Mouse (Mus musculus): ENCODE data around the gene Ctnna3.
"Not testable (repeated sequence)": the region's sequence is repeated elsewhere in the genome, so short reads cannot be mapped to it uniquely, and the experiment has no call there.

The Ctnna3 gene

DNA sequence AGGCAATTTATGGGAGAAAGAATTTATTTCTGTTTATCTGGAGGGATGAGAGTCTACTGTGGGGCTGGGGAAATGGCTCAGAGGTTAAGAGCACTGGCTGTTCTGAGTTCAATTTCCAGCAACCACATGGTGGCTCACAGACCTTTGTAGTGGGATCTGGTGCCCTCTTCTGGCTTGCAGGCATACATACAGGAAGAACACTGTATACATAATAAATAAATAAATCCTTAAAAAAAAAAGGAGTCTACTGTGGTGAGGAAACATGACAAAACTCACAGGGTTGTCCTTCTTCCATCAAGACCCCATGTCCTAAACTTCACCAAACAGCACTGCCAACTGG, 5.5 kb upstream of the Ctnna3 start:
- DNase-seq (ENCODE audit: low spot score) = peak; percentile 15

DNA sequence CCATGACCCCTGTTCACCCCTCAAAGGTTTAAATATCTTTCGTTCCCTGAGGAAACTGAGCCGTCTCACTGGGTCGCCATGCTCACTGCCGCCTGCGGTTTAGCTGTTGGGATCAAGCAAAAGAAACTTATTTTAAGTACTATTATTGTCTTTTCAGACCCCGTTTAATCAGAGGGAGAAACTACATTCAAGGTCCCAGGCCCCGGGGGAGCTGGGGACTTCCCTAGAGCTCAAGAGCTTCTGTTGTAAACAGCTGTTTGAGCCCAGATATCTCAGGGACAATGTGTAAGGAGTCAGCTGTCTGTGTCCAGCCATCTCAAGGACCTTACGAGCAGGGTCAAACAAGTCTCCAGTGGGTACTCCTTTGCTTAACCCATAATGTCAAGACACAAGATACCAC, 2.8 kb upstream of the Ctnna3 start:
- no peak for DNase-seq (ENCODE audit: low spot score)

DNA sequence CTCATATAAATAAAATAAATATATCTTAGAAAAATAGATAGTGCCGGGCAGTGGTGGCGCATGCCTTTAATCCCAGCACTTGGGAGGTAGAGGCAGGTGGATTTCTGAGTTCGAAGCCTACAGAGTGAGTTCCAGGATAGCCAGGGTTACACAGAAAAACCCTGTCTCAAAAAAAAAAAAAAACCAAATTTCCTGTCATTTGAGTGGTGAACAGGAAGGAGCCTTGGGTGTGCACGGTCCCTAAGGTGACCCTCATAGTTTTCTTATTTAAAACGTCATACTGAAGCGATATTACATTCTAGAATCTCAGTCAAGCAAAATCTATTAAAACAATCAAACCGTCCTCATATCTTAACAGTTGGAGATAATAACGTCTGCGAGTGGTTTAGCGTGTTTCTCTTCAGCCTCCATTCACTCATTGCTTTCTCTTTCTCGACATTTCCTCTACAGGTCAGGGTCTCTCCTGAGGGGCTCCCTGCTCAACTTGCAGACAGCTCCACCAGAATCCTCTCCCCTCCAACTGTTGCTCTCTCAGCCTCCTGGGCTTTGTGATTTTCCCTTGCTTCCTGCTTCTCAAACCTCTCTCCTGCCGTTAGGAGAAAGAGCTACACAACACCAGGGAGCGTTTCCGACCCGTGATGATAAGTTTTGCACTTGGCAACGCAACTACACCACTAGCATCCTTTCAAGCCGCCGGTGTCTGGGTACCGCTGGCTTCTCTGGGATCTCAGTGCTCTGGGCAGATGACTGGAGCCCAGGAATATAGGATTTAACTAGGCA, 1.5 kb upstream of the Ctnna3 start:
- peak; percentile 12 for DNase-seq (ENCODE audit: low spot score)

DNA sequence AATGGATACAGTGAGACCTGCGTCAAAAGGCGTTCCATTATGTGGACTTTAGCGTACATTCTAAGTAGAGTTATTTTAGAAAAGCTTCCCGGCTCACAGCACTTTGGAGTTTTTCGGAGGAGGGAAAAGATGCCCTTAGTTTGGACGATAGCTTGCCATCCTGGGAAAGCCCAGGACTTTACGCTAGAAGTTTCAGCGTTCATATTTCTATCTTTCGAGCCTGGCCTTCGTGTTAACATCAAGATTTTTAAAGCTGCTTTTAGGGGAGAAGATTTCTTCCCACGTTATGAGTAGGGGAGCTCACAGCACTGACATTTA, 916 bp upstream of the Ctnna3 start:
- no peak for DNase-seq (ENCODE audit: low spot score)

DNA sequence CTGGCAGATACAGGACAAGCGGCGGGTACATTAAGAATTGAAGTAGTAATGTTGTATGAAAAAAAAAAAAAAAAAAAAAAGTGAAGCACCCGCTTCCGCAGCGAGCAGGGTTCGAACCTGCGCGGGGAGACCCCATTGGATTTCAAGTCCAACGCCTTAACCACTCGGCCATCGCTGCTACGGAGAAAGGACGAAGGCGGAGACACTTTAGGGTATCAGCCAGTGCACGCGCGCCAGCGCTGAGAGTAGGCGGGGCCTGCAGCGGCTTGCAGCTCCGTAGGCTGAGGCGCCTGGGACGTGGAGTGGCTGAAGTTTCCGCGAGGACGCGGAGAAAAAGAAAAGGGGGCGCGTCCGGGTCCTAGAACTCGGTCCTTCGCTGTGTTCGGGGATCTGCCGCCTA, 518 bp upstream of the Ctnna3 start:
- peak; percentile 100 for DNase-seq (ENCODE audit: low spot score)

DNA sequence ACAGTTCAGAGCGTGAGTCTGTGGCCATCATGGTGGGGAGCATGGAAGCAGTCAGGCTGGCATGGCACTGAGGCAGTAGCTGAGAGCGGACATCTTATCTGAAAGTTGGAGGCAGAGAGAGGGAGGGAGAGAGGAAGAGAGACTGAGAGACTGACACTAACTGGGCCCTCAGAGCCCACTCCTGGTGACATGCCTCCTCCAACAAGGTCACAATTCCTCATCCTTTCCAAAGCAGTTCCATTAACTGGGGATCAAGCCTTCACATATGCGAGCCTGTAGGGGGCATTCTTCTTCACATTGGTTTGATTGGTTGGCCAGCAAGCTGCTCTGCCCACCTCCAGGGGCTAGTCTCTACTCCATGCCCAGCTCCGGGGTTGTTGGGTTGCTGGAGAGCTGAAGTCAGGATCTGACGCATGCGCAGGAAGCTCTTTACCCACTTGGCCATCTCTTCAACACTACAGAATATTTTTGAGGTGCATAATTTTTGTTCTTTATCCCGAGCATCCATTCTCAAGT, 1.4 kb downstream of the Ctnna3 start:
- no peak for DNase-seq (ENCODE audit: low spot score)

DNA sequence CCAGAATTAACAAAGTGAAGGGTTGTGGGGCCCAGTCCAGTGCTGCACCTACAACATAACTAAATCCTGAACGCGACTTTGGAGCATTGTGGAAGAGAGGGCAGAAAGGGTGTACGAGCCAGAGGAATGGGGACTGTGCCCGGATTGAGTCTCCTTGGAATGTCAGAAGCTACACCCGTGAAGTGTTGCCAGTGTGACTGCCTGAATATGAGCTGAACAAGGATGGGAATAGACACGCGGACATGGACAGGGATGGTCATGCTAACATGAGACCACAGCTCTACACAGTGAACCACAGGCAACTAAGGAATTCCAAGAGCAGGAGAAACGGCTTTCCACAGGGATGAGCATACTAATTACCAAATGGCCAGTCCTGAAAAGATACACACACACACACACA, 2.2 kb downstream of the Ctnna3 start:
- no peak for DNase-seq (ENCODE audit: low spot score)

DNA sequence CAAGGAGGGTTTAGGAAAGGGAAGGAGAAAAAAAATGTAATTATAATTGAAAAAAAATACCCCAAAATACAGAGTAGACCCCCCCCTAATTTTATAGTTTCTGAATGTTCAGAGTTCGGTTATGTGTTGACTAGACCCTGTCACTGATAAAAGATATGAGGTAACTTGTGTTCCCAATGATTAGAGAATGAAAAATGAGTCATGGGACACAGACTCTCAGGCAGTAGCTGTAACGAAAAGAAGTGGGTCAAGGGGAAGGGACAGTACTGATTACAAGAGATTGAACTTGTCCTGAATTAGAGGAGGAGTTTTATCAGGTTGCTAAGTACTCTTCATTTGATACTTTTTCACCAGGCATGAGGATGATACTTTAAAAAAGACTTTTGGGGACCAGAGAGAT, 3.0 kb downstream of the Ctnna3 start:
- DNase-seq (ENCODE audit: low spot score) = no peak

DNA sequence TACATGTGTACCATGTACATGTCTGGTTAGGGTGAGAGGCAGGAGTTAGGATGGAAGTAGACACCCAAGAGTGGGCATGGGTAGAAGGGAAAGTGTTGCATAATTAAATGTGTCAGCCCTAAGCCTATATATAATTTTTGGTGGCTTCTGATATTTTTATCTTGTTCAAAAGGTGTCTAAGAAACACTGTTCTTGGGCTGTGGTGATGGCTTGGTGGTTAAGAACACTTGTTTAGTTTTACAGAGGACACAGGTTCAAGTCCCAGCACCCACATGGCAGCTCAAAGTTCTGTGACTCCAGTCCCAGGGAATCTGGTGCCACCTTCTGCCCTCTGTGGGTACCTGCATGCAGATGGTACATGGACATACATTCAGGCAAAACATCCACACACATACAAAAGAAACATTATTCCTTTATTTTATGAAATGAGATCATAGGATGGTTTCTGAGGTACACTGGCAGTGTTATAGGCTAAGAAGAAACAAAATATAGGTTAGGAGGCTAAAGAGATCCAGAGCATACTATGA, 8.9 kb downstream of the Ctnna3 start:
- no peak for DNase-seq (ENCODE audit: low spot score)

DNA sequence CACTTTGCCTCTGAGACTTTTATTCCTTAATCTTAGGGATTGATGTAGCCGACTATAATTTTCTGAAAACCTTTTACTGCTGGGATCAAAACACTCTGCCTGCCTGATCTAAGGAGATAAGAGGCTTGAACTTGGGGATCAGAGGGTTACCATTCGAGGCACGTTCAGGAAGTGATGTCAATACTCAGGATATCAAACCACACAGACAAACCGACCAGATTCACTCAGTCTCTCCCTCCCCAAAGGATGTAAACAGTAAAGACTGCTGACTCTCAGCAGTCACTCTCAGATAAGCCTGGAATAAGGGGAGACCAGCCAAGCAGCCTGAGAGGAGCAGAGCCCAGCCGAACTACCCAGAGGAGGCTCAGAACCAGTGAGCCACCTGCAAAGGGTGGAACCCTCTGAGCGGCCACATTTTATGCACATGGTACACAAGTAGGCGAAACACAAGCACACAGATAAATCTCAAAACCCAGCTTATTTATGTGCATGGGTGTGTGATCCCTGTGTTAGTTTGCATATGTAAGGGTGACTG, 9.9 kb downstream of the Ctnna3 start:
- no peak for DNase-seq (ENCODE audit: low spot score)

DNA sequence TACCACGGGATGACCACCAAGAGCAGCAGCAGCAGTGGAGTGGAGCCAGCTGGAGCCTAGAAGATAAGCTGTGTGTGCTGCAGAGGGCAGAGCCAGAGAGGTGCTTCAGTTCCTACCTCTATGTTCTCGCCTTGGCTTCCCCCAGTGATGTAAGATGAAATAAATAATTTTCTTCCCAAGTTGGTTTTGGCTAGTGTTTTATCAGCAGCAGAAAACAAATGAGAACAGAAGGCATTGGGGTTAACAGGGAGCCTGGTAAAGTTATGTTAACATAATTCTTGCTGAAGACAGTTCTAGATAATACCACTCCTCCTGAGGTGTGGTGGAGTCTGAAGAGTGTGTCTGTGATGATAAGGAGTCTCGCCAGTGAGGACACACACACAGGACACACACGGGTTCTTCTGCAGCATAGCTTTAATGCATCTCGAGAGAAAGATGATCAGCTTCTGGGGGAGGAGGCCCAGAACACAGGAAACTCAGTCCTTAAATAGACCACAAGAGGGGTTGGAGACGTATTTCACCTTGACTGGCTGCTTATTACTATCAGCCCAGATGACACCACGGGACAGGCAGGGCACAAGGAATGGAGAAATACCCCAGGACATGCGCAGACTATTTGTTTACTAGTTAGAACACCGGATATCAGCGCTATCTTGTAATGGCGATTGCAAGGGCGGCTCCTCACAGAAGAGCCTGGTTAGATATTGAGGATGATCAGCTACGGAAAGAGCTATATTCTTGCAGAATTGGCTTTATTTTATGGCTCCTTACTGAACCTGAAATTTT, 14.9 kb downstream of the Ctnna3 start:
- DNase-seq (ENCODE audit: low spot score) = not testable (repeated sequence)

DNA sequence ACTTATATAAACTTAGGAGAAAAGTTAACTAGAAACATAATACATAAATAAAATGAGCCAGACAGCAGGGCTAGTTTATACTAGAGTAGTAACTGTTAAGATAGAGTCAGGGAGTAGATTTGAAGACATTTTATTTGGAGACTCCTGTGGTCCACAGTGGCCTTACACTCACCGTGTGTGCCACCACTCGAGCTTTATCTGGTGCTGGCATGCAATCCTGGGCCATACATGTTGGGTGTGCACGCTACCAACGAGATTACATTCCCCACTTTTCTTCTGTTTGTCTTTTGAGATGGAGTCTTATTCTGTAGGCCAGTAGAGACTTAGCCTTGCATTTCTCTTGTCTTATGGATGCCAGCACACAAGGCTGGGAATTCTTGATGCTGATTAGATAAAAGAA, 24.0 kb downstream of the Ctnna3 start:
- no peak for DNase-seq (ENCODE audit: low spot score)

DNA sequence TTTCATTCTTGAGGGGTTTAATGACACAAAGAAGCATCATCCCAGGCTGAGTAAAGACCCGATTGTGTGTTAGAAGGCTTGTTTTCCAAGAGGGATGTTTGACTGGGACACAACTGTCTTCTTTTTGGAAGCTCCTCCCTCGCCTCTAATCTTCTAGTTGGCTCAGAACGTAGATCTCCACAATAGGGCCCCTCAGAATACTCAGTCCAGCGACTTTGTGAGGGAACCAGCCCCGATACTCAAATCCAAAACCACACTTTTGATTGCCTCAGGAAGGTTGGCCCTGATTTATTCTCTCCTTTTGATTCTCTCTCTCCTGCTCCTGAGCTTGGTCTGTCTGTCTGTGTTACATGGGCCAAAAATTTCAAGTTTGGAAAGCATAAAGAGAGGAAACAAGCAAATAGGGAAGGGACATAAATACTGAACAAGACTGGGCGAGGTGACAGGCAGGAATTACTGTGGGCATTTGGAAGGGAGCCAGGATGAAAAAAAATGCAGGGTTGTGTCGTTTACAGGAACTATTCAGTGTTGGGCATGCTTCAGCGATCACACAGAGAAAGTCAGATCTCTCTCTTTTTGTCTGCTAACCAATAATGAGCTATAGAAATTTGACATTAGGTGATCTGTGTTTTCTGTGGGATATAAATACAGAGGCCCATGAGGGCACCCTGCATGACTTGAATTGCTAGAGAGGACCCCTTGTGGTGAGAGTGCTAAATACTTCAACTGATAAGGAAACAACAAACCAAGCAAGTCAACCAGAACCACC, 25.4 kb downstream of the Ctnna3 start:
- peak; percentile 43 for DNase-seq (ENCODE audit: low spot score)

DNA sequence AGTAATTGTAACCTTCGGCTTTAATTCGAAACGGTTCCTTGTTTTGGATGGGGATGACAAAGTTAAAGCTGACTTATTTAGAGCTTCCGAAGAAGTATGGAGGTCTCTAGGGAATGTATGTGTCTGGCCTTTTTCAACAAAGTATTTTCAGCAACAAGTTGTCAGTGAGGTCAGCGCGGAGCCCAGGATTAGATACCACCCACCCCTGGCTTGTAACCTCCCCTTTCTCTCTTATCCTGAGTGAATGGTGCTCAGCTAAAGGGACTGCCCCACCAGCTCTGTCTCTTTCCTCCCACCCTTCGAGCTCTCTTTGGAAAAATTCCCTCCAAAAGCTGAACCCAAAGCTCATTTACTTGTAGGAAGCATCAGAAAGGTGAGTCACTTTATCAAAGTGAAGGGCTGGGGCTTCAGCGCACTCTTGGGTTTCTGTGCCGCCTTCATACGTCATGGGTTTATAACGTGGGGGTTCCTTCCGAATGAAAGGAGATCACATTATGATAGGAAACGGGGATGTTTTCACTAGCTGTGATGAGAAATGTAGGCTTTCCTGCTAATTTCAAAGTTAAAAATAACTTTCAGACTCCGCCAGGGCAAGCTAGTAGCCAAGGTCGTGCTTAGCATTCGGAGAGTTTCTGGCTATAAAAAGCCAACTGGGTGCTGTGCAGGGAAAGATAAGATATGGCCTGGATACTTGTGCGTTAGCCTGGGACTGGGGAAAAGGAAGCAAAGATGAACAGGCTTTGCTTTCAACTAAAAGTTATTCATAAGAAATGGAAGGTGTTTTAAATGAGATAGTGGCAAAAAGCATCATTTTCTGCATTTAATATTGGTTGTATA, 27.6 kb downstream of the Ctnna3 start:
- no peak for DNase-seq (ENCODE audit: low spot score)

DNA sequence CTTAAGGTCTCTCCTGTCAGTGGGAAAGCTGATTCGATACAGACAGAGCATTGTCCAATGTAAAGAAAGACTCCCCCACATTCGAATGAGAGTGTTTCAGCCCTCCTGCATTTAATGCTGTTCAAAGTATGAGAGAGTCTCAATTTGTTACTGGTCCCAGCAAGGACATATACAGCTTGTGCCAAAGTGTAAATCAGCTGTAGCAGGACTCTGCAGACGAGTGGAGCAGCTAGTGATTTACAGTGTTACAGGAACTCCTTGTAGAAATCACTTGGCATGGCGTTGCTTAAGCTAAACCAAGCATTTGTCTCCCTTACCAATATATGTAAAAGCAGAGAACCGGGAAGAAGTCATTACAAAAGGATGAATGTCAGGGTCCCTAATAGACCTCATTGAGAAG, 31.0 kb downstream of the Ctnna3 start:
- no peak for DNase-seq (ENCODE audit: low spot score)

DNA sequence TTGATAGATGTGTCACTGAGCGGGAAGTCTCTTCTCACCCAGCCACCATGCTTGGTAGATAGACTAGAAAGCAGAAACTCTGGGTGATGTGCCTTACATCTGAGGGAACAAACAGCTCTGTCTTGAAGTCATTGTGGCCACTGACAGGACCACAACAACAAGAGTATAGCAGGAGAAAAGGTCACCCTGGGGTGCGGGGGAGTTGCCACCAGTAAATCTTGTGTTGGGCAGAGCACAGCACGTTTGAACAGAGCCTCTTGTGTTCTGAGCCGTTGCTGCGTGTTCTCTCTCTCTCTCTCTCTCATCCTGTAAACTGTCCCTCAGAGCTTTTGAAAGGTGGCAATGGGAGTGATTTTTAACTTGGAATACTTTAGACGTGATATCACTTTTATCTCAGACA, 42.6 kb downstream of the Ctnna3 start:
- DNase-seq (ENCODE audit: low spot score) = no peak

DNA sequence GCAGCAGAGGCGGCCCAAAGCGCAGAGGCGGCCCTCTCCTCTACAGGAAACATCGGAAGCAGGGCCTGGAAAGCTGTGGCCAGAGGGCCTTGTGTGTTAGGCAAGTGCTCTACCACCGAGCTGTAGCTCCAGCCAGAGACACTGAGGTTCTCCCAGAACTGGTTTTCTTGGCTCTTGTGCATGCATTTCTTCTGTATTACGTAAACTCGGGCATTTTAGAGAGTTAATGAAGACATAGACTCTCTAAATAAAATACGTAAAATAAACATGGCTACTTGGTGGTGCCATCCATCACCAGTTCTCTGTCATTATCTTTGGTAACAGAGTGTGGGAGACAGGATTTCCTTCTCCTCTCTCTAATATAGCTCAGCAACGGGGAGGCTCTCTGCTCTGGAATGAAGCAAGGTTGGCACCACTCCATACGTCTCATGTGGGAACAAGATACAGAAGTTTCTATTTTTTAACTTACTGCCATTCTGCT, 46.3 kb downstream of the Ctnna3 start:
- DNase-seq (ENCODE audit: low spot score) = peak; percentile 47

DNA sequence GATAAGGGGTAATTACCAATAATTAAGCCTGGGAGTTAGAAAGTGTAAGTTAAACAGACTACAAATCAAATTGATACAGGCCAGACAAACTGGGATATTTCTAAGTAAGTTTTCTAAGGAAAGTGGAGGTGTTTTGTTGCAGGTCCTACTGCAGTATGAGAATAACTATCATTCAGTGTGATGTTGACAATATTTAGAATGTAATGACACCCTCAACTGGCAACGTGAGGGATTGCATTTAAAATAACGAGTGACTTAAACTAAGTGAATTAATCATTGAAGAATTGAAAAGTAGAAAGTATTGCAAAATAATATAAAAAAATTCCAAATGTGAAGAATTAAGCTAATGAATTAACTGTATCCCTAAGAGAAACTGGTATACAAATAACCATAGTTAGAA, 49.0 kb downstream of the Ctnna3 start:
- no peak for DNase-seq (ENCODE audit: low spot score)

DNA sequence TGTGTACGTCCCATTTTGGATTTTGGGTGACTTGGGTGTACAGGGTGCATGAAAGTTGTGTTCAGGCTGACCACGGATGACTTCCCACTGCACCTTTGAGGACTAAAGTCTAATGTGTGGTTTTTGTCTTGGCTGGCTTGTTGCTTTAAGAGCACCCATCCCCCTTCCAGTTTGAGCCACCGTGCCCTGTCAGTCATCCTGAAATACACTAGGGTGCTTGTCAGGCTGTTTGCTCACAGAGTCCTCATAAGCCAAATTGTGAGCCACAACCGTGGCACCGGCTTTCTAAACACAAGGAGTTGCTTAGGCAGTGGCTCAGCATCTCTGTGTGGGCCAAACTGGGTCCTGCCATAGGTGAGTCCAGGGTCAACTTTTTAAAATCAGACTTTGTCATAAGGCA, 50.2 kb downstream of the Ctnna3 start:
- DNase-seq (ENCODE audit: low spot score) = no peak

DNA sequence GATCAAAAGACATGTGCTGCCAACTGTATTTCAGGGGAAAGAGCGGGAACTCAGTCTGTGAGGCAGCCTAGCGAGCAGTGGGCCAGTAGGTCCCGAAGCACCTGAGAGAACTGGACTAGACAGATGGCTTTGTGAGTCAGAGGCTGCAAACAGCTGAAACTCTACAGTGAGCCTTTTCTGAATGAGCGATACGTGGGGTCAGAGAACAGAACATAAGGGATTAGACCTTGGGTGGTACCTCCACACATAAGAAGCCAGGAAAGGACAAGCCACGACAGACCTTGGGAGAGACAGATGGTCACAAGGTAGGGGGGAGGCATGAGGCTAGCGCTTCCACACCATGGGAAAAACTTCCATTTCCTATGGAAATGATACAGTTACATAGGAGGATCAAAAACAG, 58.4 kb downstream of the Ctnna3 start:
- DNase-seq (ENCODE audit: low spot score) = no peak

DNA sequence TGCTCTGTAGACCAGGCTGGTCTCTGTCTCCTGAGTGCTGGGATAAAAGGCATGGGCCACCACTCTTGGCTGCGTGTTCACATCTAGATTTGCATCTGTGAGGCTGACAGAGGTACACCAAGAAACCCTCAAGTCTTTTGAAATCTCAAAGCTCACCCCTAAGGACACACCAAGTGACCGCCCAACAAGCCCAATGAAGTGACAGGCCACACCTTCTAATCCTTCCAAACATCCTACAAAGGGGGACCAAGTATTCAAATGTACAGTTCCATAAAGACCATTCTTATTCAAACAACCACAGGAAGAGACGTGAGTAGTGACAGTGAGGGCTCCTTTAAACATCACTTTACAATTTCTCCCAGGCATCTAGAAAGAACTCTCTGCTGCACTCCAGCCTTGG, 94.1 kb downstream of the Ctnna3 start:
- DNase-seq (ENCODE audit: low spot score) = no peak
